Mouse (Mus musculus): Measurements from ENCODE around the gene Nfib. TPM values are rescaled to one million over a fixed set of nuclear protein-coding genes. Genes with fewer than 3 reads are reported as not detected.

Nfib gene
- total and polyA plus RNA-seq, 3 experiments: 0.04 to 0.11 (median 0.09) TPM

- no peaks in the 10 kb centered on the region for H3K9me3 ChIP-seq (replicated peaks; ENCODE audit: low read length)
- dilution Hi-C loops (cut with MboI; ENCODE audit: extremely low pct_ligation_motif_present, extremely low pct_unique_long_range_greater_than_20kb, low sequenced_read_pairs): no loop called here
- no peak for TF ChIP-seq ZMIZ1 (IDR thresholded peaks at IDR 0.05; ENCODE audit: low read depth, low read length)
- no peak for TF ChIP-seq HCFC1 (IDR thresholded peaks at IDR 0.05; ENCODE audit: low read depth, low read length)
- no peak for TF ChIP-seq SIN3A (IDR thresholded peaks at IDR 0.05; ENCODE audit: low read length)
- no peak for TF ChIP-seq MEF2A (IDR thresholded peaks at IDR 0.05; ENCODE audit: borderline replicate concordance, low read depth, low read length)
- TF ChIP-seq USF2 (conservative IDR thresholded peaks at IDR 0.05; ENCODE audit: low read depth, low read length): no peak
- TF ChIP-seq TBP (conservative IDR thresholded peaks at IDR 0.05; ENCODE audit: low read depth, low read length): no peak
- no peak for TF ChIP-seq ETS1 (conservative IDR thresholded peaks at IDR 0.05; ENCODE audit: low read depth, low read length)
- no peak for TF ChIP-seq ZKSCAN1 (IDR thresholded peaks at IDR 0.05; ENCODE audit: borderline replicate concordance, low read depth, low read length)
- TF ChIP-seq JUN (IDR thresholded peaks at IDR 0.05; ENCODE audit: insufficient read depth, low read depth, low read length): no peak
- no peak for TF ChIP-seq POLR2AphosphoS2 (IDR thresholded peaks at IDR 0.05; ENCODE audit: low read depth, low read length)
- TF ChIP-seq IRF4 (IDR thresholded peaks at IDR 0.05; ENCODE audit: low read depth, low read length): no peak
- no peak overlapping the region for H3K4me2 ChIP-seq (ENCODE audit: insufficient read depth, low read depth, poor library complexity, severe bottlenecking)
- no peak overlapping the region for H3K27ac ChIP-seq (ENCODE audit: insufficient read depth, low read depth)
- H3K4me1 ChIP-seq (ENCODE audit: control insufficient read depth in 1 of 2, insufficient read depth in 2 of 2): peaks cover 0 to 4% of the 10 kb centered on the region in 2 experiments; a peak in 2 of 4 replicates
- no peaks in the 10 kb centered on the region for H3K79me2 ChIP-seq (replicated peaks; ENCODE audit: control insufficient read depth, extremely low read depth, insufficient read depth, poor library complexity, severe bottlenecking)
- H3K4me3 ChIP-seq (replicated peaks in 1 of 3; ENCODE audit: low read depth in 2 of 3, low read length in 2 of 3, poor library complexity in 1 of 3): no peak overlapping the region
- no peak overlapping the region for H3K9ac ChIP-seq (ENCODE audit: insufficient read depth, low read depth)
- no peak for DNase-seq (ENCODE audit: extremely low read depth)
- in situ Hi-C loops (cut with MboI; ENCODE audit: low pct_ligation_motif_present, low pct_unique_long_range_greater_than_20kb, low sequenced_read_pairs): loop anchor here (25.0 kb wide), 1 partner anchor 176 kb away; no protein-coding TSS in a partner anchor
- no peaks in the 10 kb centered on the region for H3K36me3 ChIP-seq (replicated peaks in 1 of 2; ENCODE audit: control insufficient read depth in 1 of 2, insufficient read depth in 1 of 2, low read length in 1 of 2)
- H3K27me3 ChIP-seq (replicated peaks): no peaks in the 10 kb centered on the region
Measured at GRCm38 (mm10) chr4:82636658-82637057, 68.9 kb downstream of the Nfib start.

GRCm38 (mm10) chr4:82635881-82636280, 69.7 kb downstream of the Nfib start:
- TF ChIP-seq NELFE (IDR thresholded peaks at IDR 0.05; ENCODE audit: low read depth, low read length): no peak
- no peak for TF ChIP-seq ELF1 (IDR thresholded peaks at IDR 0.05; ENCODE audit: low read depth, low read length)
- no peak for TF ChIP-seq EP300 (IDR thresholded peaks at IDR 0.05; ENCODE audit: low read length)
- TF ChIP-seq TCF12 (IDR thresholded peaks at IDR 0.05; ENCODE audit: low read depth, low read length): no peak
- no peak for TF ChIP-seq USF2 (conservative IDR thresholded peaks at IDR 0.05; ENCODE audit: low read depth, low read length)
- no peak for TF ChIP-seq POLR2AphosphoS2 (IDR thresholded peaks at IDR 0.05; ENCODE audit: low read depth, low read length)
- TF ChIP-seq RAD21 (IDR thresholded peaks at IDR 0.05; ENCODE audit: low read depth, low read length): no peak
- no peak for TF ChIP-seq ETS1 (conservative IDR thresholded peaks at IDR 0.05; ENCODE audit: low read depth, low read length)
- no peak for TF ChIP-seq MAFK (IDR thresholded peaks at IDR 0.05; ENCODE audit: insufficient replicate concordance, low read length)
- TF ChIP-seq JUND (conservative IDR thresholded peaks at IDR 0.05; ENCODE audit: low read depth, low read length): no peak
- TF ChIP-seq USF1 (IDR thresholded peaks at IDR 0.05; ENCODE audit: low read depth, low read length): no peak
- TF ChIP-seq MXI1 (IDR thresholded peaks at IDR 0.05; ENCODE audit: low read depth, low read length): no peak
- TF ChIP-seq SMC3 (IDR thresholded peaks at IDR 0.05; ENCODE audit: low read depth, low read length): no peak
- dilution Hi-C loops (cut with MboI; ENCODE audit: extremely low pct_ligation_motif_present, extremely low pct_unique_long_range_greater_than_20kb, low sequenced_read_pairs) (no loop called here), in situ Hi-C loops (cut with MboI; ENCODE audit: low pct_ligation_motif_present, low pct_unique_long_range_greater_than_20kb, low sequenced_read_pairs) (loop anchor here (25.0 kb wide), 1 partner anchor 176 kb away; no protein-coding TSS in a partner anchor)
- H3K36me3 ChIP-seq (replicated peaks in 1 of 2; ENCODE audit: control insufficient read depth in 1 of 2, insufficient read depth in 1 of 2, low read length in 1 of 2): no peaks in the 10 kb centered on the region
- no peak overlapping the region for H3K4me3 ChIP-seq (replicated peaks in 1 of 3; ENCODE audit: low read depth in 2 of 3, low read length in 2 of 3, poor library complexity in 1 of 3)
- no peak overlapping the region for H3K4me2 ChIP-seq (ENCODE audit: insufficient read depth, low read depth, poor library complexity, severe bottlenecking)
- DNase-seq (ENCODE audit: extremely low read depth): no peak
- no peaks in the 10 kb centered on the region for H3K79me2 ChIP-seq (replicated peaks; ENCODE audit: control insufficient read depth, extremely low read depth, insufficient read depth, poor library complexity, severe bottlenecking)
- no peak overlapping the region for H3K27ac ChIP-seq (ENCODE audit: insufficient read depth, low read depth)
- no peaks in the 10 kb centered on the region for H3K9me3 ChIP-seq (replicated peaks; ENCODE audit: low read length)
- H3K4me1 ChIP-seq (ENCODE audit: control insufficient read depth in 1 of 2, insufficient read depth in 2 of 2): peaks cover 0 to 8% of the 10 kb centered on the region in 2 experiments; a peak in 2 of 4 replicates
- H3K27me3 ChIP-seq (replicated peaks): no peaks in the 10 kb centered on the region
- H3K9ac ChIP-seq (ENCODE audit: insufficient read depth, low read depth): no peak overlapping the region

Measured in CH12.LX (cell line).